Mouse (Mus musculus): ENCODE measurements around the gene Rbm4b.

Rbm4b gene

GRCm38 (mm10) chr19:4756193-4756911 lies at the start of gene Rbm4b:
Gene Rbm4b (plus strand): TSS chr19:4756497.
- peak; percentile 94 for DNase-seq (ENCODE audit: low read depth, low spot score)

GRCm38 (mm10) chr19:4708765-4709164 lies 47.5 kb upstream of the Rbm4b start:
- DNase-seq (ENCODE audit: low read depth, low spot score) = no peak

GRCm38 (mm10) chr19:4711098-4711600 lies 45.1 kb upstream of the Rbm4b start, which contains the start of gene Sptbn2:
Gene Sptbn2 (plus strand): TSS chr19:4711167.
- peak; percentile 51 for DNase-seq (ENCODE audit: low read depth, low spot score)

- no peak for DNase-seq (ENCODE audit: low read depth, low spot score)
Measured at GRCm38 (mm10) chr19:4711601-4712155, 44.6 kb upstream of the Rbm4b start.

GRCm38 (mm10) chr19:4712156-4712780 lies 44.0 kb upstream of the Rbm4b start:
- no peak for DNase-seq (ENCODE audit: low read depth, low spot score)

GRCm38 (mm10) chr19:4712781-4713526 lies 43.3 kb upstream of the Rbm4b start:
- no peak for DNase-seq (ENCODE audit: low read depth, low spot score)

- no peak for DNase-seq (ENCODE audit: low read depth, low spot score)
Measured at GRCm38 (mm10) chr19:4713886-4714285, 42.4 kb upstream of the Rbm4b start.

- DNase-seq (ENCODE audit: low read depth, low spot score) = no peak
Measured at GRCm38 (mm10) chr19:4716756-4717155, 39.5 kb upstream of the Rbm4b start.

- DNase-seq (ENCODE audit: low read depth, low spot score) = no peak
Measured at GRCm38 (mm10) chr19:4717281-4717680, 39.0 kb upstream of the Rbm4b start.

GRCm38 (mm10) chr19:4718716-4719115 lies 37.6 kb upstream of the Rbm4b start:
- no peak for DNase-seq (ENCODE audit: low read depth, low spot score)

GRCm38 (mm10) chr19:4719351-4719764 lies 36.9 kb upstream of the Rbm4b start:
- no peak for DNase-seq (ENCODE audit: low read depth, low spot score)

GRCm38 (mm10) chr19:4720112-4720511 lies 36.2 kb upstream of the Rbm4b start:
- DNase-seq (ENCODE audit: low read depth, low spot score) = no peak

GRCm38 (mm10) chr19:4720671-4721244 lies 35.5 kb upstream of the Rbm4b start:
- no peak for DNase-seq (ENCODE audit: low read depth, low spot score)

GRCm38 (mm10) chr19:4729186-4729585 lies 27.1 kb upstream of the Rbm4b start:
- no peak for DNase-seq (ENCODE audit: low read depth, low spot score)

GRCm38 (mm10) chr19:4733052-4733451 lies 23.2 kb upstream of the Rbm4b start:
- DNase-seq (ENCODE audit: low read depth, low spot score) = no peak

GRCm38 (mm10) chr19:4737866-4738265 lies 18.4 kb upstream of the Rbm4b start:
- no peak for DNase-seq (ENCODE audit: low read depth, low spot score)

- no peak for DNase-seq (ENCODE audit: low read depth, low spot score)
Measured at GRCm38 (mm10) chr19:4739053-4739452, 17.2 kb upstream of the Rbm4b start.

GRCm38 (mm10) chr19:4739762-4740161 lies 16.5 kb upstream of the Rbm4b start:
- no peak for DNase-seq (ENCODE audit: low read depth, low spot score)

- DNase-seq (ENCODE audit: low read depth, low spot score) = no peak
Measured at GRCm38 (mm10) chr19:4741482-4741881, 14.8 kb upstream of the Rbm4b start.

- no peak for DNase-seq (ENCODE audit: low read depth, low spot score)
Measured at GRCm38 (mm10) chr19:4742229-4742628, 14.1 kb upstream of the Rbm4b start.

GRCm38 (mm10) chr19:4743524-4743923 lies 12.8 kb upstream of the Rbm4b start:
- DNase-seq (ENCODE audit: low read depth, low spot score) = peak; percentile 22

- DNase-seq (ENCODE audit: low read depth, low spot score) = no peak
Measured at GRCm38 (mm10) chr19:4744026-4744425, 12.3 kb upstream of the Rbm4b start.

All from brain, embryonic 18.5 days (tissue).